In the genomic region with DNA sequence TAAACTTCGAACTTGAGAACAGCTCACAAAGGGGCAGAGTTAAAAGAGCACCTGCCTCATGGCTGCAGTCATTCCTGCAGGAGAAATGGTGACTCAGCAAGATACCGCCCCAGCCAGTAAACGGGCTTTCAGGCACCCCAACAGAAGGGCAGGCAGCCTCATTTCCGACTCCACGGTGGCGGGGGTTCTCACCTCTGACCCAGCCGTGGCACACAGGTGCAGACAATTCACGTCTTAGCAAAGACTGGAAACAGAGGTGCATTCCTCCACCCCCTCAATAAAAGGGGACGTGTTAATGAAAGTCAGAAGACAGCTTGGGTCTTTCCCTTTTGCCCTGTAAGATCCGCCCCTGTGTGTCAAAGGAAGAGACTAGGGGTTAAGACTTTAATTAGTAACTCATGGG, we compare ENCODE assay signal across 8 mouse cellular contexts.
DNase-seq lines count a peak whose midpoint lies in the region; ATAC-seq and TF ChIP-seq lines count a peak whose summit lies in the region.

No protein-coding gene starts in this region.

- H3K4me1 ChIP-seq in midbrain, embryonic 14.5 days (ENCODE audit: control insufficient read depth, insufficient read depth, low read length) = peaks cover 21% of the 10 kb centered on the region
- peaks cover 20% of the 10 kb centered on the region for H3K4me1 ChIP-seq in midbrain, embryonic 16.5 days (ENCODE audit: control insufficient read depth, insufficient read depth, low read length)
- H3K4me1 ChIP-seq in kidney, postnatal 0 days (replicated peaks; ENCODE audit: insufficient read depth, low read length) = peaks cover 3% of the 10 kb centered on the region; the same call in 1 of the 2 replicates
- H3K4me1 ChIP-seq in neural tube, embryonic 15.5 days = peaks cover 69% of the 10 kb centered on the region

- H3K4me3 ChIP-seq in midbrain, embryonic 14.5 days (replicated peaks; ENCODE audit: low read depth, low read length) = no peak overlapping the region
- H3K4me3 ChIP-seq in midbrain, embryonic 16.5 days (ENCODE audit: low read depth, low read length) = no peak overlapping the region
- H3K4me3 ChIP-seq in kidney, postnatal 0 days (replicated peaks; ENCODE audit: low read depth, low read length) = 0 out of 2 replicates have a peak overlapping the region, but pooled peaks have one; percentile 22
- H3K4me3 ChIP-seq in neural tube, embryonic 15.5 days (replicated peaks) = no peak overlapping the region

- H3K36me3 ChIP-seq in midbrain, embryonic 14.5 days (ENCODE audit: control insufficient read depth, insufficient read depth, low read length) = no peaks in the 10 kb centered on the region
- H3K36me3 ChIP-seq in midbrain, embryonic 16.5 days (ENCODE audit: control insufficient read depth, insufficient read depth, low read length) = no peaks in the 10 kb centered on the region; the same call in 1 of the 2 replicates
- H3K36me3 ChIP-seq in kidney, postnatal 0 days (ENCODE audit: insufficient read depth, low read length) = peaks cover 4% of the 10 kb centered on the region
- H3K36me3 ChIP-seq in neural tube, embryonic 15.5 days = peaks cover 3% of the 10 kb centered on the region; the same call in 1 of the 2 replicates

- DNase-seq in midbrain, embryonic 14.5 days = peak; percentile 51
- DNase-seq in forelimb bud, embryonic 11.5 days (ENCODE audit: low read depth, low spot score) = peak; percentile 78
- peak; percentile 35 for DNase-seq in kidney, postnatal 0 days (ENCODE audit: low spot score)
- no peak for DNase-seq in left cerebral cortex, adult 8-10 months (ENCODE audit: low spot score in 2 of 2)
- no peak for DNase-seq in frontal cortex, postnatal 10 days (ENCODE audit: low spot score in 2 of 2)
- DNase-seq in spleen, adult 18-20 months = no peak

- no peaks in the 10 kb centered on the region for H3K9me3 ChIP-seq in midbrain, embryonic 14.5 days (ENCODE audit: control insufficient read depth, low read length)
- no peaks in the 10 kb centered on the region for H3K9me3 ChIP-seq in midbrain, embryonic 16.5 days (replicated peaks; ENCODE audit: control insufficient read depth, low read length, poor library complexity, severe bottlenecking)
- H3K9me3 ChIP-seq in kidney, postnatal 0 days (replicated peaks; ENCODE audit: low read length) = no peaks in the 10 kb centered on the region
- H3K9me3 ChIP-seq in neural tube, embryonic 15.5 days (replicated peaks) = no peaks in the 10 kb centered on the region

- no peak for TF ChIP-seq CTCF in kidney, postnatal 0 days (IDR thresholded peaks at IDR 0.05; ENCODE audit: low read depth)

- WGBS in midbrain, embryonic 14.5 days = 7% methylated on average over 10 of the region's 10 CpGs
- 8% methylated on average over 10 of the region's 10 CpGs for WGBS in midbrain, embryonic 16.5 days
- WGBS in kidney, postnatal 0 days = 15% methylated on average over 10 of the region's 10 CpGs
- WGBS in neural tube, embryonic 15.5 days = 5% methylated on average over 10 of the region's 10 CpGs

- ATAC-seq in midbrain, embryonic 14.5 days (ENCODE audit: low FRiP score, low TSS enrichment) = no peak
- no peak for ATAC-seq in midbrain, embryonic 16.5 days
- peak; percentile 57 for ATAC-seq in kidney, postnatal 0 days (replicated peaks; ENCODE audit: low FRiP score, low read depth)
- ATAC-seq in neural tube, embryonic 15.5 days (ENCODE audit: low FRiP score) = no peak

- no peak overlapping the region for H3K9ac ChIP-seq in midbrain, embryonic 14.5 days (replicated peaks; ENCODE audit: low read length)
- no peak overlapping the region for H3K9ac ChIP-seq in midbrain, embryonic 16.5 days (ENCODE audit: low read depth, low read length)
- H3K9ac ChIP-seq in kidney, postnatal 0 days (ENCODE audit: low read depth, low read length) = no peak overlapping the region
- H3K9ac ChIP-seq in neural tube, embryonic 15.5 days (replicated peaks) = no peak overlapping the region

- peaks cover 17% of the 10 kb centered on the region for H3K27me3 ChIP-seq in midbrain, embryonic 14.5 days (ENCODE audit: control insufficient read depth, insufficient read depth, low read length)
- H3K27me3 ChIP-seq in midbrain, embryonic 16.5 days (ENCODE audit: control insufficient read depth, insufficient read depth, low read depth, low read length) = peaks cover 3% of the 10 kb centered on the region; the same call in 1 of the 2 replicates
- H3K27me3 ChIP-seq in kidney, postnatal 0 days (ENCODE audit: insufficient read depth, low read length) = no peaks in the 10 kb centered on the region
- peaks cover 5% of the 10 kb centered on the region for H3K27me3 ChIP-seq in neural tube, embryonic 15.5 days (replicated peaks)

- peak overlapping the region; percentile 23 for H3K4me2 ChIP-seq in midbrain, embryonic 14.5 days (ENCODE audit: low read length)
- H3K4me2 ChIP-seq in midbrain, embryonic 16.5 days (ENCODE audit: low read length) = no peak overlapping the region
- peak overlapping the region; percentile 44 for H3K4me2 ChIP-seq in kidney, postnatal 0 days (ENCODE audit: low read length)
- H3K4me2 ChIP-seq in neural tube, embryonic 15.5 days = peak overlapping the region; percentile 20; the same call in 1 of the 2 replicates

- H3K27ac ChIP-seq in midbrain, embryonic 14.5 days (replicated peaks; ENCODE audit: low read depth, low read length) = no peak overlapping the region
- no peak overlapping the region for H3K27ac ChIP-seq in midbrain, embryonic 16.5 days (ENCODE audit: low read length)
- H3K27ac ChIP-seq in kidney, postnatal 0 days = peak overlapping the region; percentile 76
- no peak overlapping the region for H3K27ac ChIP-seq in neural tube, embryonic 15.5 days (replicated peaks)

Comparison
In these comparisons a context has a peak if more than half of its experiments do, and no peak if none do; other contexts are left out.
1. DNase-seq: peak in midbrain, embryonic 14.5 days (single experiment), forelimb bud, embryonic 11.5 days (single experiment) and kidney, postnatal 0 days (single experiment); none in left cerebral cortex, adult 8-10 months (0 of 2), frontal cortex, postnatal 10 days (0 of 2) and spleen, adult 18-20 months (0 of 2).